Mouse (Mus musculus) G1E-ER4 (cell line): ENCODE results near the gene Gm26938. TPM values are rescaled to one million over a fixed set of nuclear protein-coding genes. Genes with fewer than 3 reads are reported as not detected.

Source experiments
- GATA1 ChIP-seq: IDR thresholded peaks from one replicate; pipeline ENCODE4 v1.8.0; 2012; ENCODE audit warnings: low read length, inconsistent platforms
- polyA plus RNA-seq: library from polyadenylated mRNA; stranded (reverse); fragments of >175 nt; gene quantifications from 2 replicates; pipeline ENCODE4 v1.2.3, GENCODE M21; 2012

The Gm26938 gene
- polyA plus RNA-seq, 1 experiment: not detected

DNA sequence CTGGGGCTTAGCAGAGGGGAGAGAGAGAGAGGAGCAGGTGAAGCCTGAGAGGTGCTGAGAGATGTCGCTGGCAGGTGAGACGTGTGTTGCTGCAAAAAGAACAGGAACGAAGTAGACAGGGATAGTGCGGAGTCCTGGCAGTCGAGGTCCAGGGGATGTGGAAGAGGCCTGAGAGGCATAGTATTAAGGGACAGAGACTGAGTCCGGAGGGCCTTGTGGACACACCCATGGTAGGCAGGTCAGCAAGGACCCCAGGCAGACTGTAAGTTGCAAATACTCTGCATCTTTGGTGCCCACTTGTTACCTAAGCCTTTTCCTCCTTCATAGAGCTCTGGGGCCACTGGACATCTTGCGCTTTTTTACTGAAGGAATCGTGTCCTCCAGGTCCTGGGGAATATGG is 25.0 kb downstream of the Gm26938 start:
- no peak for TF ChIP-seq GATA1

DNA sequence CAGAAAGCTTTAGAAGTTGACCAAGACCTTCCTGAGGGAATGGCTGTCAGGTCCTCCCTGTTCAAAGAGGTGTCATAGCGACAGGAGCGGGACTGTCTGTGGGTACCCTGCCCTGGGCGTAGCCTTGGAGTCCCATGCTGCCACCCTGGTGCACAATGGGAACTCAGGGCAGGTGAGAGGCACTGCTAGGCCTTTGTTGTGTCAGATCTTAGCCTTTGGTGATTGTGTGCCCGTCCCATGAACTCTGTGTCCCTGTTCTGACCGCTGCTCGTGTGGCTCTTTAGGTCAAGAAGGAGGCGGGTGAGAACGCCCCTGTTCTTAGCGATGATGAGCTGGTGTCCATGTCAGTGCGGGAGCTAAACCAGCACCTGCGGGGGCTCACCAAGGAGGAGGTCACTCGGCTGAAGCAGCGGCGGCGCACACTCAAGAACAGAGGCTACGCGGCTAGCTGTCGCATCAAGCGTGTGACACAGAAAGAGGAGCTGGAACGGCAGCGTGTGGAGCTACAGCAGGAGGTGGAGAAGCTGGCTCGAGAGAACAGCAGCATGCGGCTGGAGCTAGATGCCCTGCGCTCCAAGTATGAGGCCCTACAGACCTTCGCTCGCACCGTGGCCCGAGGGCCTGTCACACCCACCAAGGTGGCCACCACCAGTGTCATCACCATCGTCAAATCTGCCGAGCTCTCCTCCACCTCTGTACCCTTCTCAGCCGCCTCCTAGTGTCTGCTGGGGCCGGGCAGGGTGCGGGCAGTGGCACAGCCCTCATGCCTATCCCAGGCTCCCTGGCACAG is 26.2 kb downstream of the Gm26938 start:
- no peak for TF ChIP-seq GATA1

DNA sequence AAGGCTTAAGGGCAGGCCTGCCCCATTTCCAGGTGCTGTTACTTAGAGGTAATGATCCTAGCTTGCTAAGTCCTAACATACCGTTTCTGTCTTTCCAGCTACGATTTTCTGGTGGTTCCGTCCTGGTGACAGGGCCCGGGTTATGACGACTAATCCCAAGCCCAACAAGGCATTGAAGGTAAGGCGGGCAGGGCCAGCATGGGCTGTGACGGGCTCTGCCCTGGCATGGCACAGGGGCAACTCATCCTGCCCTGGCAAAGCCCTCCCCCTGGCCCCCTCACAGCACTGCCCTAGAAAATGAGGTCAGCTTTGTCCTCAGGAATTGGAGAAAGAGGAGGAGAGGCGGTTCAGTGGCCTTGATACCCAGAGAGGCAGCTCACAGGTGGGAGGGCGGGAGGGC is 27.2 kb downstream of the Gm26938 start:
- no peak for TF ChIP-seq GATA1

DNA sequence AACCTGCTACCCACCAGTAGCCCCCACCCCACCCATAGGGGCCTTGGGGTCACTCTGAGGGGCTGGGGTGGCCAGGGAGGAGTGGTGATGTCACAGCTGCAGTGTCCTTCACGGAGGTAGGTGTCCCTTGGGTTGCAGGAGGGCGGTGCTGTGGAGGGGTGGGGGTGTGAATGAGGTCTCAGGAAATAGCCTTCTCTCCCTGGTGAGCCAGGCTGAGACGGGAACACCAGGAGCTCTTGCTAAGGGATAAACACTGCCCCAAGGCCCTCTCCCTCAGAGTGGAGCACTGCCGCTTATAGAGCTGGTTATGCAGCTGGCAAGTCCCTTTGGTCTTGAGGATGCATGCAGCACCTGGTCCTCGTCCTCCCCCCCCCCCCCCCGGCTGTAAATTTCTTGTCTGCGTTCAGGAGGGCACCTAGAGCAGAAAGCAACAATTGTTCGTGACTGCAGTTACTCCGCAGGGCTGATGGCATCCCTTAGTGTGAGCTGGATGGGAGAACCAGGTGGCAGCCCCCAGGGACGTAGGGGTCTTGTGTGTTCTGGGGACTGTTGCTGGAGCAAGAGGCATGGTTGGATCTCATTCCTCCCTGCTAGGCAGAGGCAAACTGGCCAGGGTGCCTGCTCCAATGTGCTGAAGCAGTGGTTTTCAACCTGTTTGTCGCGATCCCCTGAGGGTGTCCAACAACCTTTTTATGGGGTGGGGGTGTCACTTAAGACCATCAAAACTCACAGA is 27.9 kb downstream of the Gm26938 start:
- TF ChIP-seq GATA1: no peak

DNA sequence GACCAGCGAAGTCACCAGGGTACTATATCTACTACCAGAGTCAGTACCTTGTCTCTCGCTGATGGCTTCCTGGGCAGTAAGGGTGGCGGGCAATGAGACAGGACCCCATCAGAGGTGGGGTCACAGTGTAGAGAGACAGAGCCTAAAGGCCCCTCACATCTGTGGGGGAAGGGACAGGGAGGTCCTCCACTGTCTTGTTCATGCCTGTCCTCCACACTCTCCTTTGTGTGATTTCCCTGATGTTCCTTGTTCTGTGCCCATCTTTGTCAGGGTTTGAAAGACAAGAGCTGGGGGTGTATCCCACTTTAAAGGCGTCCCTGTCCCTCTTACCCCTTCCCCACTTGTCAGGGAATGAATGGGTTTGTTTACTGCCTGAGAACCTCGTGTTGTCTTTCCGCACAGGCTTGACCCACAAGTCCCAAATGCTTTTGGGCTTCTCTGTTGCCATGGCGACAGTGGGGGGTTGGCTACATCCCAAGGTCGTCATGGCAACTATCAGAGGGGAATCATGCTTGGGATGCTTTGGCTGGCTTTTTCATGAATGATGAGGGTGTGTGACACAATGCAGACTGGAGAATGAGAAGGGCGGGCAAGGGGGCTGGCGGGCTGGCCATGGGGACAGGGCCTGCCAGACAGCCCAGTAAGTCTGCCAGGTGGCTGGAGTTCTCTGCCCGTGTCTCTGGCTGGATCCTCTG is 28.6 kb downstream of the Gm26938 start:
- no peak for TF ChIP-seq GATA1

DNA sequence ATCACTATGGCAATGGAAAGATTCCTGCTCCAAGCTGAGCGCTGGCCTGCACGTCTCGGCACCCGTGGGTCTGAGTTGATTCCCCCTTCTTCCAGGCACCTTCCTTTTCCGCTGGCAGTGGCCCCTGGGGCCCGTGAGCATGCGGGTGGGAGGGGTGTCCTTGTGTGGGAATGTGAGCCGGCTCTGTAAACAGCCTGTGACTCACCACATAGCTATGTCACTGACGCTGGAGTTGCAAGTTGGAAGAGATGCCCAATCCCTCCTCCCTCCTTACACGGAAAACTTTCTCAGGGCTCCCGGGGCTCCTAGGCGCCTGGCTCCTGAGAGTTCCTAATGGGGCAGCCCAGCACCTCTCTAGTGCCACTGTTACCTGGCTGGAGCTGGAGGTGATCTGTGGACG is 29.3 kb downstream of the Gm26938 start:
- TF ChIP-seq GATA1: no peak

DNA sequence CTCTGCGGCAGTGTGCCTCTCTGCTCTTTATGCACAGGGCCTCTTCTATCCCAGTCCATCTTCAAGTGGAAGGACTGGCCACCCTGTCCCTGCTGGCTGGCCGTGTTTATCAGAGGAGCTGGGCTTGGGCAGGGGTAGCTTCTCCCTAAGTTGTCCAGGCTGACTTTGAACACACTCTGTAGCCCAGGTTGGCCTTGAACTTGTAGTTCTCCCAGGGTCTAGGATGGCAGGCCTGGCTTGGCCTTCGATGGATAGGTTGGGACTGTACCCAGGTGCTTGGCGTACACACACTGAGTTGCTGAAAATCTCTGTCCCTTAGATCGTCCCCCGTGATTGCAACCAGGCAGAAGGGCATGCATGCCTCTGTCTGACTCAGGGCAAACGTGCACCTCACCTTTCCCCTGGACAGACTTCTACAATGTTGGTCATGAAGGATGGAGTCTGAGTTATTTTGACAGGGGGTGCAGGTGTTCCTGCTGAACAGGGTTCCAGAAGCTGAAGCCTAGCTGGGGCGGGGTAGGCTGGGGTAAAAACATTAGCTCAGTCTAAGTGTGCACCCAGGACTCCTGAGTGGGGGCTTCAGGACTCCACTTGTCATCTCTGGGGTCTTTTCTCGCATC is 30.1 kb downstream of the Gm26938 start:
- TF ChIP-seq GATA1: no peak

DNA sequence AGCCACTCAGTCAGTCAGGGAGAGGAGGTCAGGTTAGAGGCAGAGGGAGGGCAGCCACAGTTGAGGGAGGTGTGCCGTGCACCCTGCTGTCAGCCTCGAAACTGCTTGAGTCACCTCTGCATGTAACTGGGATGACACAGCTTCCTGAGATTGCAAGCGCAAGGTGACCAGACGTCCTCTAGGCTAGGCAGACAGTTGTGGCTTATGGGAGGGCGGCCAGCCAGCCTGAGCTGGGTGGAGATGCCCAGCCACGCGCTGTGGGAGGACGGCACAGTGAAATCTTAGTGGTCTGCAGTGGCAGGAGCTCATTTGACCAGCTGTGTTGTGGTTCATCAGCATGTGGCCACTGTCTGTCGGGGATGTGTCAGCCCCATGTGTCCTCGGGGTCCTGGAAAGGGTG is 31.3 kb downstream of the Gm26938 start:
- TF ChIP-seq GATA1: no peak

DNA sequence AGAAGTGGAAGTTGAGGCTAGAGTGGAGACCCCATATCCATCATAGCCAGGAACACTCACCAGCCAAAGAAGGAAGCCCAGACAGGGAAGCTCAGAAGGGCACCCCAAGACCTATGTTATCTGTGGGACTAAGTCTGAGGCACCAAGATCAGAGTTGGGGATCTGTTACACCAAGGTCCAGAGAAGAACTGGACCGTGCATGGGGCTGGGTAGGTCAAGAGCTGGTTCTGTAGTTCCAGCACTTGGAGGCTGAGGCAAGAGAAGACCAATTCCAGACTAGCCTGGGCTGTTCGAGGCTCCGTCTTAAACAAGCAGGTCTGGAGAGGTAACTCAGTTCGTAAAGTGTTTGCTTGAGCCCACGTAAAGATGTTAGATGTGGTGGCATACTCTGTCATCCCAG is 32.1 kb downstream of the Gm26938 start:
- no peak for TF ChIP-seq GATA1

DNA sequence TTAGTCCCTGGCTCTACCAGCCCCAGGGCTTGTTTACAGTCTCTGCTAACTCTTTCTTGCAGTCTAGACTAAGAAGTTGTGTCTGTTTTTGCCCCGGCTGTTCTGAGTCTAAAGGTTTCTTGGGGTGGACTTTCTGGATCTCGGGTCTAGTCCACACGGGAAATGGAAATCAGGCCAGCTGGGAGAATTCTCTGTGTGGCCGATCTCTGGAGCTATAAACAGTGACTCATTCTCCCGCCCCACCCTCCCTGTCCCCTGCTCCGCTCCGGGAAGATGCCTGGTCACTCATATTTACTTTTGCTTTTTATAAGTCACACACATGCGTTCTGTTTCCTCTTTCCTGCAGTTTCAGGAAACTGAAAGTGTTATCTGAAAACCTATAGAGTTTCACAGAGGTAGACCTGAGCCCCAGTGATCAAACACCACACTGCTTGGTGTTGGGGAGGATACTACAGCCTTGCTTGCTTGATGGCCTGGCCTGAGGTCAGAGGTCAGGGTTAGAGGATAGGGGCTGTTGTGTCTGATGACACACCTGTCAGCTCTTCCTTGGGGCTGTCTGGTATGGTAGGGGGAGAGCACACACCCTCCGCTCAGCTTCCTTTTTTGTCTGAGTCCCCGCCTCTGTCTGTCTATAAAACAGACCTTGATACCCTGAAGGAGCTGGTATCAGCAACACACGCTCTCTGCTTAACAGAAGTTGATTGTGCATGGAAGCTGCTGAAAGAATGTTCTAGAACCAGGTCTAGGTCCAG is 32.7 kb downstream of the Gm26938 start:
- TF ChIP-seq GATA1: no peak

DNA sequence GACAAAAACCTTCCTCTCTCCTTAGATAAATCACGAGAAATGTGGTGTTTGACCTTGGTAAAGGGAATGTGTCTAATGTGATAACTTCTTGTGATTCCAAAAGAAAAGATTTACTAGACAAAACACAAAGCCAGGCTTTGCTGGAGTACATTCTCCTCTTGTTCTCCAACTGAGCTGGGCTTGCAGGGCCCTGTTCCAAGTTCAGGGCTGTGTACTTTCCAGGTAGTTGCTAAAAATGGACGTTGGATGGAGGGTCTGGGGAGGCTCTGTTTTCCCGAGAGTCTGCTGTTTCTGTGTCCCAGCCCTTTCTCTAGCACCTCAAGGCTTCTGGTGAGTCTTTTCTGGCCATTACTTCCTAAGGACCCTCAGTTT is 33.3 kb downstream of the Gm26938 start:
- TF ChIP-seq GATA1: no peak

DNA sequence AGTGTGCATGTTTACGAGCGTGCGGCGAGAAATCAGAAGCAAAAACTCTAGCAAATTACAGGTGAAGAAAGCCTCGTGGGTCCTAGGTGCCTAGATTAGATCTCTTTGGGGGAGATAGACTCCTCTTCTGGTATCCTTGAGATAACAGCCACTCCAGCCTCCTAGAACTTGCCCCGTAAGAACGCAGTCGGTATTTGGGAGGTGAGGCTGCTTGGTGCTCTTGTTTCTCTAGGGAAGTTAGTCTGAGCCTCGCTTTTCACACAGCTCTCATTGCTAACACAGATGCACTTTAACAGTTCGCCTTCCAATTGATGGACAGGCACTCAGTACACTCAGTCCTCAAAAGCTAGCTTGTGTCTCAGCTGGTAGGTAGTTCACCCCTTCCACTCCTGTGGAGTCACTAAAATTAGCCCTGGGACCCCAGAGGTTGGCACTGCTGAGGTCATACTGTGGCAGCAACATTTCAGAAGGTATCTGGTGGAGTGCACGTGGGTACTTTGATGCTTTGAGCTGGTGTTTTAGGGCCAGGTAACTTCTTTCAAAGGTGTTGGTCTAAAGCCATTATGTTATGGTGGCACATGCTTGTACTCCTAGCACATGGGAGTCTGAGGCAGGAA is 33.9 kb downstream of the Gm26938 start:
- no peak for TF ChIP-seq GATA1

DNA sequence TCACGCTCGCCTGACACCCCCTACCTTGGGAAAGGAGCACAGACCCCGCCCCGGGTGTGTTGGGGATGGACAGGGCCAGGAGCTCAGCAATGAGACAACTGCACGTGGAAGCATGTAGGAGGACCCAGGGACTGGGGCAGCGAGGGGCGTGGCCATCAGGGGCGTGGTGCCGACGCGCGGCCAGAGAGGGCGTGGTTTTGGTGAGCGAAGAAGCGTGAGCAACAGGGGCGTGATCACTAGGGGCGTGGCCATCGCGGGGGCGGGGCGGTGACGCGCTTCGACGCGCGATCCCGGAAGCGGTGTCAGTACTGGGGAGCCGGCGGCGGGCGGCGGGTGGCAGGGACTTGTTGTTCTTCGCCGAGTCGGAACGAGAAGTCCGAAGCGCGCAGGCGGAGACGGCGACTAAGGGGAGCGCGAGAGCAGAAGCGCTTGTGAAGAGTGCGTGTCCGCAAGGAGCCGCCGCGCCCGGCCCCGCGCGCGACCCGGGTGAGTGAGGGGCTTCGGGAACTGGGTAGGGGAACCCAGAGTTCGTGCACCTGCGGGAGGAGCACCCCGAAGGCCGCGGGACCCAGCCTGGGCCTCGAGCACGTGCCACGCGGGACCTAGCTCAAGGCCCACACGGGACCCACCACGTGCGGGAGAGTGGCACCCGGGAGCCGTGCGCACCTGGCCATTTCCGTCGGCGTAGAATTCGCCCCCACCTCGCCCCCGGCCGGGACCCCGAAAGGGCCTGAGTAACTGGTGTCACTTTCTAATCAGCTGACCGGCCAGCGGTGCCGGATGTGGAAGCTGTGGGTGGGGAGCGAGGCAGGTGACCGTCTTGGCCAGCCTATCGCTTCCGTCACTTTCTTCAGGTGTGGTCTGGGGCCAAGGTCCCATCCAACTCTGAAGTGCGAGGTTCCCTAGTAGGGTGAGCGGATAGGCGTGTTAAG is 34.7 kb downstream of the Gm26938 start, which contains the start of gene Mafk:
Gene Mafk (plus strand): TSS at position 287 of the 932 bp plus-strand sequence.
- no peak for TF ChIP-seq GATA1

DNA sequence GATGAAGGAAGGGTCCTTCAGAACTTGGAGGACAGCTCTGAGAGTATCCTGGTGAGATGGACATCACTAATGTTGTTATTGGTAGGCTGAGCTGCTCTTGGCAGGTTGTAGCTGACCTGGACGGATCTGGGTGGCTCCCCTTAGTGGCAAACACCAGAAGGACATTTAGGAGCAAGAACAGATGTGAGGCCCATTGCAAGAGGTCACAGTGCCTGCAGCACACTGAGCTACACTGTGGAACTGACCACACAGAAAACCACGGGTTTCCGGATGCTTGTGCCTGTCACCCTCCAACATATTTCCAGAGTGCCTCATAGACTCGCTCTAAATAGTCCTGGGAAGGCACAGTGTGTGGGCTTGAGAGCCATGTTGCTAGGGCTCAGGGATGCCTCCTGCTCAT is 36.7 kb downstream of the Gm26938 start:
- TF ChIP-seq GATA1: no peak

DNA sequence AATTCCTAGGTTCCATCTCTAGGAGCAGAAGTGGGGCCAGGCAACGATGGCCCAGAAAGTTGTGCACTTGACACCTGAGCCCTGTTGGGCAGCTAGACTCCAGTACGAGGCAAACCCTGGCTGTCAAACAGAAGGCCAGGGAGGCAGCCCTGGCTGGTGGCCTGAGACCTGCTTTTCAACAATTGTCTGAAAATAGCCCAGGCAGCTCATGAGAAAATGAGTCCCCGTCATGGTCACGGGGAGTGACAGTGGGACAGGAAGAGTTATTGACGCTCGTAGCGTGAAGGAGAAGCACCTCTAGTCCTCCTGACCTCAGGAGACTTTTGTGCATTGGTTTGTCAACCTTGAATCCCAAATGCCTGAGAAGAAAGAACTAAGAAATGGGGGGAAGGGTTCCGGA is 44.8 kb downstream of the Gm26938 start:
- no peak for TF ChIP-seq GATA1
